15 mouse cellular contexts compared by ENCODE assay signal in the genomic region with DNA sequence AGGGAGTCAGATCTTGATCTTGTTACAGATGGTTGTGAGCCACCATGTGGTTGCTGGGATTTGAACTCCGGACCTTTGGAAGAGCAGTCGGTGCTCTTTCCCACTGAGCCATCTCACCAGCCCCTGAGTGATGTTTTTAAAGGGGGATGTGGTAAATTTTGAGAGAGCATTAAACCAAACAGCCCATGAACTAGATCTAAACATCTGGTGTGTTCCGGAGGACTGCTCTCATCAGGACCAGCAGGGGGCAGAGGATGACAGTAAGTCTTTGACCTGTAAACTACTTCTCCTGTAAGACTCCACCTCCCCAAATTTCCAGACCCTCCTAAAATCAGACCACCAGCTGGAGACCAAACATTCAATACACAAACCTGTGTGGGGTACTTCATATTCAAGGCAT. TPM values are rescaled to one million over a fixed set of nuclear protein-coding genes. Genes with fewer than 3 reads are reported as not detected.
DNase-seq lines count a peak whose midpoint lies in the region; ATAC-seq and TF ChIP-seq lines count a peak whose summit lies in the region.
"Had no signal": no experiment of that assay in that cellular context is flagged by ENCODE, and none has a peak within 500 bp of the region (broad histone marks: within the 10 kb centered on the region; RNA-seq: fewer than 3 reads in every experiment).

No protein-coding gene starts in this region.

- DNase-seq in heart, postnatal 0 days (ENCODE audit: low spot score): no peak
- no peak for DNase-seq in heart, adult 9 months (ENCODE audit: low spot score in 2 of 2)
- DNase-seq in lung, postnatal 0 days (ENCODE audit: low spot score): no peak
- DNase-seq in lung, postnatal 4 days: no peak
- peak; percentile 62 for DNase-seq in thymus, postnatal 4 days
- no peak for DNase-seq in urinary bladder, postnatal 4 days (ENCODE audit: low spot score in 2 of 2)
- DNase-seq: cerebellum, adult 8-10 months; heart, postnatal 14 days; lung, postnatal 10 days had no signal

- H3K4me2 ChIP-seq in heart, postnatal 0 days (ENCODE audit: low read depth, low read length): no peak overlapping the region
- no peak overlapping the region for H3K4me2 ChIP-seq in lung, postnatal 0 days (replicated peaks; ENCODE audit: low read depth, low read length)
- H3K4me2 ChIP-seq: embryonic facial prominence, embryonic 13.5 days; forebrain, embryonic 15.5 days had no signal

- 0 out of 2 replicates have a peak, but pooled peaks cover 3% of the 10 kb centered on the region for H3K27me3 ChIP-seq in heart, postnatal 0 days (ENCODE audit: control insufficient read depth, insufficient read depth, low read length)
- no peaks in the 10 kb centered on the region for H3K27me3 ChIP-seq in lung, postnatal 0 days (replicated peaks; ENCODE audit: insufficient read depth, low read length)

- no peaks in the 10 kb centered on the region for H3K9me3 ChIP-seq in heart, postnatal 0 days (replicated peaks; ENCODE audit: control insufficient read depth, low read length)
- no peaks in the 10 kb centered on the region for H3K9me3 ChIP-seq in lung, postnatal 0 days (ENCODE audit: low read length)
- H3K9me3 ChIP-seq: embryonic facial prominence, embryonic 13.5 days; forebrain, embryonic 15.5 days had no signal

- no peak overlapping the region for H3K4me3 ChIP-seq in heart, postnatal 0 days (ENCODE audit: low read depth, low read length)
- H3K4me3 ChIP-seq in lung, postnatal 0 days (ENCODE audit: low read depth, low read length): no peak overlapping the region
- H3K4me3 ChIP-seq: embryonic facial prominence, embryonic 13.5 days; forebrain, embryonic 15.5 days had no signal

- H3K4me1 ChIP-seq in heart, postnatal 0 days (ENCODE audit: control insufficient read depth, insufficient read depth): no peaks in the 10 kb centered on the region
- H3K4me1 ChIP-seq in lung, postnatal 0 days (ENCODE audit: insufficient read depth, low read depth, low read length): no peaks in the 10 kb centered on the region
- H3K4me1 ChIP-seq: embryonic facial prominence, embryonic 13.5 days; forebrain, embryonic 15.5 days had no signal

- no peak overlapping the region for H3K9ac ChIP-seq in heart, postnatal 0 days (replicated peaks; ENCODE audit: low read depth, low read length)
- no peak overlapping the region for H3K9ac ChIP-seq in lung, postnatal 0 days (replicated peaks; ENCODE audit: low read depth)
- H3K9ac ChIP-seq: embryonic facial prominence, embryonic 13.5 days; forebrain, embryonic 15.5 days had no signal

- peak; percentile 34 for TF ChIP-seq CTCF in heart, postnatal 0 days (IDR thresholded peaks at IDR 0.05; ENCODE audit: low read depth)
- peak; percentile 51 for TF ChIP-seq CTCF in lung, postnatal 0 days (IDR thresholded peaks at IDR 0.05)

- TF ChIP-seq EP300 in heart, postnatal 0 days (IDR thresholded peaks at IDR 0.05; ENCODE audit: low read depth): no peak
- no peak for TF ChIP-seq EP300 in lung, postnatal 0 days (IDR thresholded peaks at IDR 0.05)

- ATAC-seq in heart, postnatal 0 days (ENCODE audit: insufficient read depth, low read depth): no peak
- ATAC-seq in lung, postnatal 0 days: no peak
- 0 out of 2 replicates have a peak, but pooled peaks have one; percentile 23 for ATAC-seq in common myeloid progenitor, adult 5-6 weeks (replicated peaks; ENCODE audit: low read depth, poor library complexity, severe bottlenecking)
- ATAC-seq in frontal cortex, adult (ENCODE audit: low TSS enrichment): no peak
- ATAC-seq: activated CD4-positive, CD25-positive, alpha-beta regulatory T cell, adult 4 months; forebrain, embryonic 15.5 days; inflammation-experienced regulatory T-cells, adult 6 months had no signal

- H3K36me3 ChIP-seq in heart, postnatal 0 days (replicated peaks; ENCODE audit: control insufficient read depth, insufficient read depth, low read length): no peaks in the 10 kb centered on the region
- no peaks in the 10 kb centered on the region for H3K36me3 ChIP-seq in lung, postnatal 0 days (ENCODE audit: insufficient read depth, low read length)
- H3K36me3 ChIP-seq: embryonic facial prominence, embryonic 13.5 days; forebrain, embryonic 15.5 days had no signal

- no peak overlapping the region for H3K27ac ChIP-seq in heart, postnatal 0 days (ENCODE audit: low read depth)
- no peak overlapping the region for H3K27ac ChIP-seq in lung, postnatal 0 days (ENCODE audit: low read length)
- H3K27ac ChIP-seq: embryonic facial prominence, embryonic 13.5 days; forebrain, embryonic 15.5 days had no signal

- WGBS in heart, postnatal 0 days: 78% methylated on average over 3 of the region's 3 CpGs
- WGBS in lung, postnatal 0 days: 79% methylated on average over 3 of the region's 3 CpGs

RNA-seq across cellular contexts. Expression of a gene that starts 45.9 kb away (rescaled TPM):
- 62.1 and 71.6 TPM in 2 replicates for total RNA-seq in heart, postnatal 0 days (2014; rRNA removed; ENCODE audit: low replicate concordance)
- polyA plus RNA-seq in heart, postnatal 0 days (2015; fragmentation: Nextera tagmentation; extraction: Ambion mirVana): 36.4 and 38.0 TPM in 2 replicates
- 62.2 and 62.4 TPM in 2 replicates for polyA plus RNA-seq in lung, postnatal 0 days (2015; fragmentation: Nextera tagmentation; extraction: Ambion mirVana)
- total RNA-seq in common myeloid progenitor, adult 5-6 weeks (2017): 9.4 and 13.0 TPM in 2 replicates
